9 mouse cellular contexts compared by ENCODE assay signal in the genomic region with DNA sequence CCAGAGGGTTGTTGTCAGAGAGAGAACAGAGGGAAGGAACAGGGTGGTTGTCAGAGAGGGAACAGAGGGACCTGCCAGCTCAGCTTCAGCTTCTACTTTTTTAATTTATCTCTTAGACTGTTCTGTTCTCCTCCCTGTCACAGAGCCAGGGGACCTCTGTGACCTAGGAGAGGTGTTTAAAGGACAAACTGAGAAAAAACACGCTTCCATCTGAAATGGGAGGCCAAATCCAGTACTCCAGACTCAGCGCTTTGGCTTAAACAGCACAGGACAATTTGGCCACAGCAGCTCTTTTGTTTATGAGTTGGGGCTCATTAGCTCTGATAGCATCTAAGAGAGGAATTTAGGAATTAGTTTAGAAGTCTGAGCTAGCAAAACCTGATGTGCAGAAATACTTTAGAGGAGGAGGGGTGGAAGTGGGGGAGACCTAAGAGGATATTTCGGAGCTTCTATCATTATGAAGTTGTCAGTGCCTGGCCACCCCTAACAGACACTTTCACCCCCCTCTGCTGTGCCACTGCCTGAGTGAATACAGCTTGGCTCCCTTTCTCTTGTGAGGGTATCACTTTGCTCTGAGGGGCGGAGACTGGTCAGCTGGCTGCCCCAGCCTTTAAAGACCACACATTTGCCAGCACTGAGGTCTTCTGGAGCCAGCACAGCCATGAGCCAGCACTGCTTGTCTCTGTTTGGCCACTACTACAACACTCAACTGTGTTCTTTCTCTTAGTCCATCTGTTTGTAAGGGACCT. TPM values are rescaled to one million over a fixed set of nuclear protein-coding genes. Genes with fewer than 3 reads are reported as not detected.
A peak's percentile ranks its signal among the peaks of the same experiment; 100 is the strongest.
DNase-seq lines count a peak whose midpoint lies in the region; ATAC-seq lines count a peak whose summit lies in the region.
"Had no signal": no experiment of that assay in that cellular context is flagged by ENCODE, and none has a peak within 500 bp of the region (broad histone marks: within the 10 kb centered on the region; RNA-seq: fewer than 3 reads in every experiment).

No protein-coding gene starts in this region.

- no peak overlapping the region for H3K4me2 ChIP-seq in lung, embryonic 15.5 days

- H3K9ac ChIP-seq in lung, embryonic 15.5 days = no peak overlapping the region

- no peaks in the 10 kb centered on the region for H3K4me1 ChIP-seq in lung, embryonic 15.5 days
- peaks cover 52% of the 10 kb centered on the region for H3K4me1 ChIP-seq in heart, embryonic 10.5 days

- no peaks in the 10 kb centered on the region for H3K9me3 ChIP-seq in lung, embryonic 15.5 days
- no peaks in the 10 kb centered on the region for H3K9me3 ChIP-seq in heart, embryonic 10.5 days

- H3K27ac ChIP-seq in lung, embryonic 15.5 days = no peak overlapping the region; the same call in 1 of the 2 replicates
- H3K27ac ChIP-seq in heart, embryonic 10.5 days = peak overlapping the region; percentile 59; the same call in 1 of the 2 replicates

- no peaks in the 10 kb centered on the region for H3K36me3 ChIP-seq in lung, embryonic 15.5 days
- peaks cover 19% of the 10 kb centered on the region; the same call in 1 of the 2 replicates for H3K36me3 ChIP-seq in heart, embryonic 10.5 days

- no peaks in the 10 kb centered on the region for H3K27me3 ChIP-seq in lung, embryonic 15.5 days
- no peaks in the 10 kb centered on the region for H3K27me3 ChIP-seq in heart, embryonic 10.5 days (ENCODE audit: insufficient read depth, poor library complexity, severe bottlenecking)

- ATAC-seq in lung, embryonic 15.5 days (ENCODE audit: borderline replicate concordance, extremely low read depth, low FRiP score, low TSS enrichment) = peak; percentile 65; the same call in 1 of the 2 replicates

- peak; percentile 3 for DNase-seq in cerebellum, adult 9-11 months
- DNase-seq in cerebellum, adult 9-10 months = no peak
- no peak for DNase-seq in lung, postnatal 25 days (ENCODE audit: low spot score)
- no peak for DNase-seq in heart, embryonic 10.5 days (ENCODE audit: low spot score)
- peak; percentile 24 for DNase-seq in neural tube, embryonic 10.5 days (ENCODE audit: extremely low spot score, low spot score)
- no peak for DNase-seq in urinary bladder, adult 2 months (ENCODE audit: low spot score)
- no peak for DNase-seq in thymus, postnatal 10 days (ENCODE audit: low spot score in 2 of 2)

- 38% methylated on average over 4 of the region's 4 CpGs for WGBS in lung, embryonic 15.5 days
- WGBS in heart, embryonic 10.5 days = 43% methylated on average over 4 of the region's 4 CpGs

- H3K4me3 ChIP-seq in lung, embryonic 15.5 days = no peak overlapping the region
- no peak overlapping the region for H3K4me3 ChIP-seq in heart, embryonic 10.5 days
- H3K4me3 ChIP-seq: erythroblast, embryonic 14.5 days had no signal

RNA-seq across cellular contexts. Expression of a gene that starts 40.4 kb away (rescaled TPM):
- 10.4 and 11.3 TPM in 2 replicates for polyA plus RNA-seq in lung, embryonic 15.5 days (2015; fragmentation: Nextera tagmentation; extraction: Ambion mirVana)
- polyA plus RNA-seq in heart, embryonic 10.5 days (2016; fragmentation: Nextera tagmentation; extraction: Ambion mirVana) = 66.8 and 109 TPM in 2 replicates
- 19.8 and 20.1 TPM in 2 replicates for polyA plus RNA-seq in urinary bladder, adult 2 months (2012; rRNA removed)
- polyA plus RNA-seq: erythroblast, embryonic 14.5 days had no signal

RNA-seq across cellular contexts. Expression of a gene that starts 49.3 kb away (rescaled TPM):
- 37.7 and 39.8 TPM in 2 replicates for polyA plus RNA-seq in lung, embryonic 15.5 days (2015; fragmentation: Nextera tagmentation; extraction: Ambion mirVana)
- polyA plus RNA-seq in heart, embryonic 10.5 days (2016; fragmentation: Nextera tagmentation; extraction: Ambion mirVana) = 44.5 and 53.1 TPM in 2 replicates
- polyA plus RNA-seq in urinary bladder, adult 2 months (2012; rRNA removed) = 15.0 and 19.2 TPM in 2 replicates

Comparison
In these comparisons a context has a peak if more than half of its experiments do, and no peak if none do; other contexts are left out.
1. DNase-seq: peak in cerebellum, adult 9-11 months (single experiment) and neural tube, embryonic 10.5 days (single experiment); none in cerebellum, adult 9-10 months (single experiment), lung, postnatal 25 days (single experiment), heart, embryonic 10.5 days (single experiment), urinary bladder, adult 2 months (single experiment) and thymus, postnatal 10 days (0 of 2).